Mouse (Mus musculus): ENCODE measurements around the gene Rhbdd2.

The Rhbdd2 gene

GRCm38 (mm10) chr5:135678481-135678880, 46.1 kb downstream of the Rhbdd2 start:
- DNase-seq (ENCODE audit: extremely low read depth, low read depth, low spot score), result no peak

DNA sequence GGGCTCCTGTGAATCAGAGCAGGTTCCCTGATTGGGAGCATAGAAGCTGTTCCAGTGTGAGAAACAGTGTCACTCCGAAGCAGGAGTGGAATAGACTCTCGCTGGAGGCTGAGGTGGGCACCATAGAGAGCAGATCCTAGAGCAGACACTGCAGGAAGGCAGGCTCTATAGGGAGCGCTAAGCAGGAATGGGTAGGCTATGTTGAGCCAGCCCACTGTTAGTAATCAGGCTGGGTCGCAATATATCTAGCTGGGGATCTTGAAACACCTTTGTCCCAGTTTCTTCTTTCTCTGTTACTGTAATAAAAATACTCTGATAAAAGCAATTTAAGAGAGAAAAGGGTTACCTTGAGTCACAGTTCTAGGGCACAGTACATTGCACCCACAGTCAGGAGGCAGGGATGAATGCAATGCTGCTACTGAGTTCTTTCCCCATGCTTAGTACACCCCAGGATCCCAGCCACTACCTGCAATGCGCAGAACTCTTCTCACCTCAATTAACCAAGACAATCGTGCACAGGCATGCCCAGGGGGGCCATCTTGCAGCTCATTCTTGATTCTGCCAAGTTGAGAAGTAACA, 48.6 kb downstream of the Rhbdd2 start:
- DNase-seq (ENCODE audit: extremely low read depth, low read depth, low spot score), result no peak

DNA sequence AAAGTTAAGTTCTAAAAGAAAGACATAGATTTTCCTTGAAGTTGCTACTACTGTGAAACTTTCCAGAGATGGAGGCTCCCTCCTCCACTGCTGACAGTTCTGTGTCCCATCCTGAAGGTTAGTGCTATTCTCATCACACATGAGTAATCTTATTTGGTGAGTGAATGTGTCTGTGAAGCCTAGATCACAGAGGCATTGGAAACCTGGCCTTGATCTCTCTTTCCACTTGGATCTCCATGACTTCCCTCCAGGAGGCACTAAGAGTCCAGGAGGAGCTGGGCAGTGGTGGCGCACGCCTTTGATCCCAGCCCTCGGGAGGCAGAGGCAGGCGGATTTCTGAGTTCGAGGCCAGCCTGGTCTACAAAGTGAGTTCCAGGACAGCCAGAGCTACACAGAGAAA, 49.6 kb downstream of the Rhbdd2 start:
- DNase-seq (ENCODE audit: extremely low read depth, low read depth, low spot score), result no peak

DNA sequence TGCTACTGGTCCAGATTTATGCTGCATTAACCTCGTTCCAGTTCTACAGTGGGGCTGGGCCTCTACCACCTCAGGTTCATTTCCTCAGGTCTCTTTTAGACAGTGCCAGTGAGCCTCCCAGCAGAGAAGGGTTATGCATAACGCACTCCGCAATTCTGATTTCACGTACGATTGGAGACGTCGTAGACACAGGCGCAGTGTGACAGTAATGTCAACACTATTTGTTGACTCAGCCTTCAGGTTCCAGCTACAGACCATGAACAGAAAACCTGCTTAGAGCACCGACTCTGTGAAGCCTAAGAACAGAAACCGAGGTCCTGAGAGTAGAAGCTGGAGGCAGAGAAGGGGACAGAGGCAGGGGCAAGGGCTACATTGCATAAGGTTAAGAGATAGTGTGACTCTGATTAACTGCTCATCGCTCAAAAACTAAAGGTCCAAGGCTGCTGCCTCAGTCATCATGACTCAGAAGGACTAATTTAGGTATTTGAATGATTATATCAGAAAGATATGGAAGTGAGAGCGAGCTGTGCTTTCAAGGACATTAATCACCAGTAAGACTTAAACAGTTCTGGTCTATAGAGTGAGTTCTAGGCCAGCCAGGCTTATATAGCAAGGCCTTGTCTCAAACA, 50.6 kb downstream of the Rhbdd2 start:
- DNase-seq (ENCODE audit: extremely low read depth, low read depth, low spot score), result no peak

DNA sequence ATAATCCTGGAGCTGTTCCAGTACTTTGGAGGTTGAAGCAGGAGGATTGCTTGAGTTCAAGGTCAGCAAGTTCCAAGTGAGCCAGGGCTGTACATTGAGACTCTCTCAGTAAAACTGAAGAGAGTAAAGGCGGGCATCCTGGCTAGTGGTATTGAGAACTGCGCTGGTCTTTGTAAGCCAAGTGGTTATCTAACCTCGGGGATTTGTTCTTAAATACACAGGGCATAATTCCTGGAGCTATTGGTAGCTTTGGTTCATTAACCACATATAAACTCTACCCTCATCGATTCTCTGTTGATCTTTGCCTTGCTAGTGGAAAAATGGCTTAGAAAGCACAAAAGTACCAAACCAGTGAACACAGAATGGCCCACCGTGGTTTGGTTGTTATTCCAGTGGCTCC, 58.0 kb downstream of the Rhbdd2 start:
- no peak for DNase-seq (ENCODE audit: extremely low read depth, low read depth, low spot score)

DNA sequence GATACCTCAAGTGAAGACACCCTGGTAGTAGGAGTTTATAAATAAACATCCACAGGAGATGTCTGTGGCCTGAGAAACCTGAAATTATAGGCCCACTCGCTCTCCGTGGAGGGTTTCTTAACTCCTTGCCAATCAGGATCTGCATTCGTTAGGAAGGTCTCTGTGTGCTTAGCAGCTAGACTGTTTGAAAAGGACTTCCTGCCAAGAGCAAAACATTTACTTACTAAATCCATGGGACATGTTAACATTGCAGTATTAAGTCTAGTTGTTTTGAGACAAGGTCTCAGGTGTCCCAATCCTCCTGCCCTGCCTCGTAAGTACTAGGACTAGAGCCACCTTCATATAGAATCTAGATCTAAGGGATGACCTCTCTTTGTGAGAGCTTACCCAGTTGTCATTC, 58.8 kb downstream of the Rhbdd2 start:
- no peak for DNase-seq (ENCODE audit: extremely low read depth, low read depth, low spot score)

DNA sequence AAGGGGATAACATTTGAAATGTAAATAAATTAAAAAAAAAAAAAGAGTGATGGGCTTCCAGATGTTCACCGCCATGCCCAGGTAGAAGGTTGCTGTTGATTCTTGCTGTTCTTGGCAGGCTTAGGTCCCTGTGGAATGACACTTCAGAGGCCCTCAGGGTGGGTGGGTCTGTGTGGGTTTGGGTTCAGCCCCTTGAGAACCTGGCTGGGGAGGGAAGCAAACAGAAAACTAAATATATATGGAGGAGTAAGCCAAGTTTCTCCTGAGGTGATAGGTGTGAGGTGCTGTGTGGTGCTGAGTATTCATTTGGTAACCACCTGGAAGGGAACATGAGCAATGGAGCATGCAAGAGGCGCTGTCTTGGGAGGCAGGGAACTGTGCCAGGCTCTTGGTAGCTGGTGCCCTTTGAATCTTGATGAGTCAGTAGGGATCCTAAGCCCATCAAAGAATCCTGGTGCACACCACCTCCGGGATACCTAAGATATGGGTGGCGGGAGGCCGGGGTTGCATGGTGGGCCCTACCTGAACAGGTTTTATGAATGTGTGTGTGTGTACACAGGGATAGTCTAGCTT, 60.9 kb downstream of the Rhbdd2 start:
- no peak for DNase-seq (ENCODE audit: extremely low read depth, low read depth, low spot score)

- no peak for DNase-seq (ENCODE audit: extremely low read depth, low read depth, low spot score)
Measured at GRCm38 (mm10) chr5:135695277-135695721, 62.9 kb downstream of the Rhbdd2 start.

Data from fat pad, adult 2 months (tissue).